Mouse (Mus musculus): ENCODE data around the gene Sphk1.

DNA sequence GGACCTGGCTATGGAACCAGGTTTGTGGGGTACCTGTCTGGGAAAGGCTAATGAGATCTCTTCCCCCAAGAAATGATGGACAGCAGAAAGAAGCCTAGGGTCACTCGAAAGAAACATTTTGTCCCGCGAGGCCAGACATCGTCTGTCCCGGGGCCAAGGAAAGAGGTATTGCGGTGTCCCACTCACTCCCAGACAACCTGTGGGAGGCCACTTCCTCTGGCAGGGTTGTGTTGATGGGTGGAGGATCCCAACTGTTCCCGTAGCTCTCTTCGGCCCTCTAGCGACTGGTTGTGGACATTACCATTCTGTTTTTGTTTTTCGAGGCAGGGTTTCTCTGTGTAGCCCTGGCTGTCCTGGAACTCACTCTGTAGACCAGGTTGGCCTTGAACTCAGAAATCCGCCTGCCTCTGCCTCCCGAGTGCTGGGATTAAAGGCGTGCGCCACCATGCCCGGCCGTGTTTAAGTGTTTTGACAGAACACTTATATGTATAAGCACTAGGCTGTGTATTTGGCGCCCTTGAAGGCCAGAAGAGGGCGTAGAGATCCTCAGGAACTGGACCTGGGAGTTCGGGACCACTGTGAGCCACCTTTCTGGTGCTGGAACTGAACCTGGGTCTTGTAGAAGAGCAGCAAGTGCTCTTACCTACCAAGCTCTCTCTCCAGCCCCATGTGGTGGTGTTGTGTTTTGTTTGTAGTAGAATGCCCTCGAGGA lies 3.6 kb downstream of the Sphk1 start:
- TF ChIP-seq CTCF (IDR thresholded peaks at IDR 0.05; ENCODE audit: borderline replicate concordance, extremely low read depth, insufficient read depth, insufficient read length) = peak; percentile 71
- TF ChIP-seq POLR2A (IDR thresholded peaks at IDR 0.05; ENCODE audit: borderline replicate concordance, extremely low read depth, insufficient read depth, insufficient read length, poor library complexity, severe bottlenecking) = no peak

Data from brain, embryonic 14.5 days (tissue).